Mouse (Mus musculus) heart, embryonic 14.5 days (tissue): ENCODE measurements at regions not wholly inside any gene's neighbourhood (a gene's known extent, or its start where the extent isn't known, plus 50 kb on each side); places are given as distances from the start of the nearest gene placed in this dataset.
A peak's percentile ranks its signal among the peaks of the same experiment; 100 is the strongest.

Source experiments
- ATAC-seq: fragments of 200-750 bp; cut with Nextera tagmentation; 2 replicates; pipeline ENCODE4 v1.8.0; 2017; ENCODE audit warnings: low read depth, moderate TSS enrichment; ENCODE audit not compliant: insufficient number of reproducible peaks, insufficient read depth, low FRiP score
- H3K27ac ChIP-seq, 2 experiments: fragments of 200-500 bp in 1 of 2; fragments of 300-500 bp in 1 of 2; sonication (generic) in 1 of 2; replicated peaks in 1 of 2; 2 replicates each; pipeline ENCODE4 v1.5.1; 2012 to 2014; ENCODE audit warnings: low read depth in 2 of 2, low read length in 2 of 2, control low read depth in 1 of 2, mild to moderate bottlenecking in 1 of 2, mixed read lengths in 1 of 2; ENCODE audit not compliant: control insufficient read depth in 1 of 2, insufficient read depth in 1 of 2
- H3K27me3 ChIP-seq: fragments of 300-500 bp; sonication (generic); 2 replicates; pipeline ENCODE4 v1.6.1; 2014; ENCODE audit warnings: mild to moderate bottlenecking, low read length, control low read depth; ENCODE audit not compliant: control insufficient read depth, insufficient read depth
- H3K36me3 ChIP-seq: fragments of 300-500 bp; sonication (generic); 2 replicates; pipeline ENCODE4 v1.6.1; 2014; ENCODE audit warnings: mild to moderate bottlenecking, control low read depth, low read length, mixed read lengths; ENCODE audit not compliant: control insufficient read depth, insufficient read depth
- H3K4me1 ChIP-seq, 2 experiments: fragments of 200-500 bp in 1 of 2; fragments of 300-500 bp in 1 of 2; sonication (generic) in 1 of 2; 2 replicates each; pipeline ENCODE4 v1.6.1; 2012 to 2014; ENCODE audit warnings: low read length in 2 of 2, control low read depth in 1 of 2, mixed read lengths in 1 of 2; ENCODE audit not compliant: control insufficient read depth in 2 of 2, insufficient read depth in 2 of 2
- H3K4me2 ChIP-seq: fragments of 300-500 bp; sonication (generic); 2 replicates; pipeline ENCODE4 v1.6.1; 2014; ENCODE audit warnings: mild to moderate bottlenecking, low read length
- H3K4me3 ChIP-seq, 2 experiments: fragments of 200-500 bp in 1 of 2; fragments of 300-500 bp in 1 of 2; sonication (generic) in 1 of 2; 2 replicates each; pipeline ENCODE4 v1.5.1; 2012 to 2014; ENCODE audit warnings: low read length in 2 of 2, mild to moderate bottlenecking in 2 of 2, control low read depth in 1 of 2, low read depth in 1 of 2, moderate library complexity in 1 of 2; ENCODE audit not compliant: control insufficient read depth in 1 of 2, insufficient read depth in 1 of 2
- H3K9ac ChIP-seq: fragments of 300-500 bp; sonication (generic); 2 replicates; pipeline ENCODE4 v1.6.1; 2014; ENCODE audit warnings: mild to moderate bottlenecking, low read length
- H3K9me3 ChIP-seq: fragments of 300-500 bp; sonication (generic); 2 replicates; pipeline ENCODE4 v1.6.1; 2016; ENCODE audit warnings: low read length, control low read depth; ENCODE audit not compliant: control insufficient read depth
- WGBS: fragments of 180-500 bp; shearing (Covaris S2); extraction: QIAGEN DNeasy Blood & Tissue Kit; methylation state at CpG from one replicate; pipeline ENCODE4 v1.1.7; 2014; 5-methylcytosine and 5-hydroxymethylcytosine counted together

DNA sequence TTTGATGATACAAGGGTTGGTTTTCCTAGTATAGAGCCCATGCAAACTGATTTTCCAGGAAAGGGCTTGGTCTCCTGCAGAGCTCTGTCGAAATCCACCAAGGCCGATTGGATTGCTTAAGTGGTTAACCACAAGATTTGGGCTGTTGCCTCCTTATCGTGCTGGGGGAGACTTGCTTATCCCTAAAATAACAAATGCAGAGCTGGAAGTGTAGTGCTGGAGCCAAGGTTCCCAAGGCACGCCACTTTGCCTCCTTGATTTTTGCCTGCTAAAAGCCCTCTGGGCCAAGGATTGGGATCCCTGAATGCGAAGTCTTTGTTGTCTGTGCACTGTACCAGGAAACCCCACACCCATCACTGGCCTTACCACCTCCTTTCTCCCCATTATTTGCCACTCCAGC is 52.8 kb upstream of the Tmem178 start:
- Histone ChIP-seq H3K27ac (peak overlapping the region; percentile 48 to 72), H3K36me3 (no peaks in the 10 kb centered on the region), H3K9me3 (no peaks in the 10 kb centered on the region), H3K9ac (no peak overlapping the region), H3K4me1 (peaks cover 10 to 17% of the 10 kb centered on the region in 2 experiments), H3K4me3 (no peak overlapping the region), H3K27me3 (no peaks in the 10 kb centered on the region), H3K4me2 (no peak overlapping the region)
- WGBS: 28% methylated on average over 5 of the region's 5 CpGs
- peak; percentile 42; the same call in 1 of the 2 replicates for ATAC-seq

DNA sequence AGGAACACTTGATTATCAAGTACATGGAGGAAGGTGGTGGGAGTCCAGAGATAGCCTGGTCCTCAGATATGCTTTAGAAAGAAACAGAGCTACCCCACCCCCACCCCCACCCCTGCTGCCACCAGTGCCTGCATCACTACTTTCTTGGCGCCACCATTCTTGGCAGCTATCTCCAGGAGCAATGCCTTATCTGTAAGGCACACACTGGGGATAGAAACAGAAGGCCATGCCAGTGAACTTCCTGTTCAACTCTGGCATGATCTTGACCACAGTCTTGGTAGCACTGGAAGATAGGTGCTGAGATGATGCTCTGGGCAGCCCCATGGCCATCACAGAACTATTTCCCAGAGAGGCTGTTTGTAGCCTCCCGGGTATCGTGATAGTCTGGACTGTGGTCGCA is 55.3 kb upstream of the Tmem178 start:
- H3K4me2 ChIP-seq: no peak overlapping the region
- ATAC-seq: no peak
- H3K9me3 ChIP-seq: no peaks in the 10 kb centered on the region
- no peak overlapping the region for H3K9ac ChIP-seq
- no peaks in the 10 kb centered on the region for H3K27me3 ChIP-seq
- H3K4me1 ChIP-seq: peaks cover 15 to 31% of the 10 kb centered on the region in 2 experiments
- H3K36me3 ChIP-seq: no peaks in the 10 kb centered on the region
- H3K4me3 ChIP-seq: no peak overlapping the region
- no peak overlapping the region for H3K27ac ChIP-seq
- 81% methylated on average over 4 of the region's 4 CpGs for whole genome bisulfite sequencing

DNA sequence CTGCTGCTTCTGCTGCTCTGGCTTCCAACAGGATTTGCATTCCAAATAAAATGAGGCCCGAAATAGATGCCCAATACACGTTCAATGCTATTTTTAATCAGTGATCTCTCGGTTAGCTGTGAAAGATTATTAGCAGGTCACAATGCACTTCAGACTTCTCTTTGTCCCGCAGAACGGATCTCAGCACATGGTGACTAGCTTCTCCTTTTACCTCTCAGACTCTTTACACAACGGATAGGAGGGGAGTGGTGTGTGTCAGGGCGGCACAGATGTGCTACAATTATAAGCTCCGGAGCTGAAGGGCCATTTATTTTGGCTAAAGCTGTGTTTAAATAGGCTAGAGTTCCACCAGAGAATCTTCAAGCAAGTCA is 56.7 kb upstream of the Tmem178 start:
- peak overlapping the region; percentile 50 for H3K4me2 ChIP-seq
- H3K4me3 ChIP-seq: no peak overlapping the region
- peak overlapping the region; percentile 10 for H3K9ac ChIP-seq
- no peaks in the 10 kb centered on the region for H3K9me3 ChIP-seq
- H3K27ac ChIP-seq: peak overlapping the region; percentile 86 to 87
- H3K36me3 ChIP-seq: no peaks in the 10 kb centered on the region
- no peaks in the 10 kb centered on the region for H3K27me3 ChIP-seq
- peaks cover 15 to 31% of the 10 kb centered on the region in 2 experiments for H3K4me1 ChIP-seq
- 21% methylated on average over 8 of the region's 8 CpGs for WGBS
- no peak; the same call in 1 of the 2 replicates for ATAC-seq

DNA sequence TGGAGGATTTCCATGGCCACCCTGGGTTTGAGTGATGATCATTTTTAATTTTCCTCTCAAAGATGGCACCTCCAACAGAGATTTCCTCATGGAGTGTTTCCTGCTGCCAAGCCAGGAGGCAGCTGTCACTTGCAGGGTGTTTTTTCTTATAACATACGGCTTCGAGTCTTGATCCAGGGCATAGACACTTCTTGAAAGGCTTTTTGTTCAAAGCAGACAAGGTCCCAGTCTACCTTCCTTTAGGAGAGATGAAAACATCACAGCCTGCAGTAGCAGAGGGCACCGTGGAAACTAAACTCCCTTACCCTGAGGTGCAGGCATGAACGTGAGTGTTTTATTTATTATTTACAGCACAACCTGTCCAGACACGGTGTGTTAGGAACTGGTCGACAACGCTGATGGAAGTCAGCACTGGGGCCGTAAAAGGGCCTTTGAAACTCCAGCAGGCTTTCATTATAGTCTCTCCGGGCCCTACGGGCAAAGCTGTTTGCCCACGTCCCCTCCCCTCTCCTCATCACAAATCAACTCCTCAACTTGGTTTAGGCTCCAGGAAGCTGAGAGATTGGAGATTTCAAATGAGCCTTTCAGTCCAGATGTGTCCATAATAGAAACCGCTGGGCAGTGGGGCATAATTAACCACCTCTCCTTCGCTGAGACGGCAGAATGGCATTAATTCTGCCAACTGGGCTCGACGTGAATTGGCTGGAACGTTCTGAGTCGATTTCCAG is 57.2 kb upstream of the Tmem178 start:
- H3K4me3 ChIP-seq: no peak overlapping the region
- H3K4me2 ChIP-seq: peak overlapping the region; percentile 50
- peak overlapping the region; percentile 86 to 87 for H3K27ac ChIP-seq
- 41% methylated on average over 18 of the region's 18 CpGs for WGBS
- no peaks in the 10 kb centered on the region for H3K27me3 ChIP-seq
- H3K4me1 ChIP-seq: peaks cover 15 to 31% of the 10 kb centered on the region in 2 experiments
- peak overlapping the region; percentile 10 for H3K9ac ChIP-seq
- H3K9me3 ChIP-seq: no peaks in the 10 kb centered on the region
- ATAC-seq: no peak
- no peaks in the 10 kb centered on the region for H3K36me3 ChIP-seq

DNA sequence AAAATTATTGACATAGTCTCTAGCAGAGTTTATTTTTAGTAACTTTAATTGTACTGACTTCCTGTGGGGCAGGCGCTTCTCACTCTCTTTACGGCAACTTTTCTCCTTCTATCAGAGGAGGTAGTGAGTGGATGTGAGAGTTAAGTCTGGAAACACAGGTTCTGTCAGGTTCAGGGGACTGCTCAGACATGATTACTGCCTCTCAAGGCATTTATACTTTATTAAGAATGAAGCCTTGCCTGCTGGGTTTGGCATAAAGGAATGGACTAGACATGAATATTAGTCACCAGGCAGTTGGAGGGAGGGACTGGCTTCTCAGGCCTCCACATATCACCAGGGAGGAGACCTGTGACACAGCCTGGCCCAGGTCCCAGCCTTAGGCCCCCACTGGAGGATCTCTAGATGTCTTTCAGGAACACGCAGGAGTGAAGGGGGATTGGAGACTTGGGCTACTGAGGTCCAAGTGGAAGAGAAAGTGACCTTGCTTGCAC is 58.2 kb upstream of the Tmem178 start:
- Histone ChIP-seq H3K36me3 (no peaks in the 10 kb centered on the region), H3K27ac (peak overlapping the region; percentile 28 to 87; a peak in 3 of 4 replicates), H3K4me3 (no peak overlapping the region), H3K9ac (no peak overlapping the region), H3K4me2 (no peak overlapping the region), H3K4me1 (peaks cover 13 to 31% of the 10 kb centered on the region in 2 experiments), H3K9me3 (no peaks in the 10 kb centered on the region), H3K27me3 (no peaks in the 10 kb centered on the region)
- ATAC-seq: no peak
- 23% methylated on average over 3 of the region's 3 CpGs for WGBS

DNA sequence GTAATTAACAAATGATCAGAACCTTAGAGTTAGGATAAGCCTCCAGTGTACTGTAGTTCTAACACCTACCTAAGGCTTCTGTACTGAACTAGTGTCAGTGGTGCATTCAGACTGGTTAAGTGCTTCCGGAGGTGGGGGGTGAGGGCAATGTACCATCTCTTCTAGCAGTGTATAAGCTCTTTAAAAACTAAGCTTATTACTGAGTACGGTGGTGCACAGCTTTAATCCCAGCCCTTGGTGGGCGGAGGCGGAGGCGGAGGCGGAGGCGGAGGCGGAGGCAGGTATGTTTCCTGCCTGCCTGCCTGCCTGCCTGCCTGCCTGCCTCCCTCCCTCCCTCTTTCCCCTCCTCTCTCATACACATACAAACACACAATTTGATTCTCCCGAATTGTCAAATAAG is 58.7 kb upstream of the Tmem178 start:
- no peaks in the 10 kb centered on the region for H3K36me3 ChIP-seq
- H3K4me3 ChIP-seq: no peak overlapping the region
- H3K4me2 ChIP-seq: no peak overlapping the region
- H3K9ac ChIP-seq: no peak overlapping the region
- 83% methylated on average over 9 of the region's 9 CpGs for WGBS
- no peaks in the 10 kb centered on the region for H3K9me3 ChIP-seq
- H3K27ac ChIP-seq: no peak overlapping the region
- peaks cover 13 to 31% of the 10 kb centered on the region in 2 experiments for H3K4me1 ChIP-seq
- no peak for ATAC-seq
- H3K27me3 ChIP-seq: no peaks in the 10 kb centered on the region

DNA sequence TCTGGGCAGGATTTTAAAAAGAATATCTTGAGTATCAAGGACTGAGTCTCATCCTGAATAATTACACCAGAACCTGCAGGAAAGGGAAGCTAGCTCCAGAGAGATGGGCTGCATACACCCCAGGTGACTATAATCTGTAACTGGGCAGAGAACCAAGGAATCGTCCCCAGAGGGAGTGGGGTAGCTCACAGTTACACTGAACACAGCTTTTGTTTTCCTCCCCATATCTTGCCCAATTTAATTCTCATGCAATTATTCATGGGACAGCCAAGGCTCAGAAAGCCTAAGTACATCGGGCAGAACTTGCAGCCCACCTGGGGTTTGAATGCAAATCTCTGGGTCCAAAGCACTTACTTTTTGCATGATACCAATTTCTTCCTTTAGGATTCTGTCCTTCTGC is 59.5 kb upstream of the Tmem178 start:
- Histone ChIP-seq H3K4me2 (no peak overlapping the region), H3K4me3 (no peak overlapping the region), H3K36me3 (no peaks in the 10 kb centered on the region), H3K4me1 (peaks cover 13 to 31% of the 10 kb centered on the region in 2 experiments), H3K27ac (no peak overlapping the region), H3K27me3 (no peaks in the 10 kb centered on the region), H3K9me3 (no peaks in the 10 kb centered on the region), H3K9ac (no peak overlapping the region)
- no peak for ATAC-seq
- 70% methylated on average over 2 of the region's 2 CpGs for WGBS

DNA sequence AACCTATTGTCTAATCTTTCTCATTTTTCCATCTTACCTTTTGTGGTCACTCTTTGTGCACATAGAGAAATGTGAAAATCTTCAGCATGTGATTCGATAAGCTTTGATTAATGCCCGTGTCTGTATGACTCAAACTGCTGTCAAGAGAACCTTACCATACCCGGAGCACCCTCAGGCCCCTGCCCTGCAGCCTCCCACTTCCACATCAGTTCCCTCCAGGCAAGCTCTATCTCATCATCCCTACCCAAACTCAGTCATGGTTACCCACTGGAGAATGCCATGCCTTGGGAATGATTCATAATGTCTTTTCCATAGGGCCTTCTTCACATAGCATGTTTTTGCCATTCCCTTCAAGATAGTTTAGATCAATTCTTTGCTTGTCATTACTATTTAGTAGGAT is 62.0 kb upstream of the Tmem178 start:
- H3K4me3 ChIP-seq: no peak overlapping the region
- H3K9ac ChIP-seq: no peak overlapping the region
- 73% methylated on average over 3 of the region's 3 CpGs for WGBS
- no peaks in the 10 kb centered on the region for H3K27me3 ChIP-seq
- peaks cover 12 to 25% of the 10 kb centered on the region in 2 experiments for H3K4me1 ChIP-seq
- no peaks in the 10 kb centered on the region for H3K9me3 ChIP-seq
- no peak for ATAC-seq
- H3K4me2 ChIP-seq: no peak overlapping the region
- no peaks in the 10 kb centered on the region for H3K36me3 ChIP-seq
- H3K27ac ChIP-seq: no peak overlapping the region
